Mouse (Mus musculus): ENCODE data around the gene Reg2. TPM values are rescaled to one million over a fixed set of nuclear protein-coding genes. Genes with fewer than 3 reads are reported as not detected.

The Reg2 gene
- not detected for polyA plus RNA-seq (2014; fragmentation: Illumina TruSeq; extraction: RNeasy Lipid Tissue Mini Kit (QIAGEN cat#74804); ENCODE audit: low read depth, low replicate concordance)

GRCm38 (mm10) chr6:78395323-78395722 is at the start of gene Reg2:
Gene Reg2 (plus strand): TSS chr6:78395623.

GRCm38 (mm10) chr6:78370357-78370756 is 25.1 kb upstream of the Reg2 start, which contains the start of gene Reg3b:
Gene Reg3b (plus strand): TSS chr6:78370657.

GRCm38 (mm10) chr6:78378765-78379164 is 16.7 kb upstream of the Reg2 start, which contains the start of gene Reg3d:
Gene Reg3d (minus strand): TSS chr6:78378865.

GRCm38 (mm10) chr6:78380409-78380808 is 15.0 kb upstream of the Reg2 start, which contains the start of gene Reg3a:
Gene Reg3a (plus strand): TSS chr6:78380709.

GRCm38 (mm10) chr6:78422411-78422810 is 27.0 kb downstream of the Reg2 start, which contains the start of gene Reg1:
Gene Reg1 (plus strand): TSS chr6:78422711.

Other genes starting within 250 kb of the Reg2 start
- not detected for gene Reg3b, start 25.0 kb upstream of the Reg2 start, polyA plus RNA-seq (2014; fragmentation: Illumina TruSeq; extraction: RNeasy Lipid Tissue Mini Kit (QIAGEN cat#74804); ENCODE audit: low read depth, low replicate concordance)
- not detected for gene Reg3d, start 16.8 kb upstream of the Reg2 start, polyA plus RNA-seq (2014; fragmentation: Illumina TruSeq; extraction: RNeasy Lipid Tissue Mini Kit (QIAGEN cat#74804); ENCODE audit: low read depth, low replicate concordance)
- gene Reg3a, start 14.9 kb upstream of the Reg2 start, polyA plus RNA-seq (2014; fragmentation: Illumina TruSeq; extraction: RNeasy Lipid Tissue Mini Kit (QIAGEN cat#74804); ENCODE audit: low read depth, low replicate concordance), result not detected
- 14.6 TPM for gene Reg1, start 27.1 kb downstream of the Reg2 start, polyA plus RNA-seq (2014; fragmentation: Illumina TruSeq; extraction: RNeasy Lipid Tissue Mini Kit (QIAGEN cat#74804); ENCODE audit: low read depth, low replicate concordance)
- gene Reg3g, start 73.2 kb downstream of the Reg2 start, polyA plus RNA-seq (2014; fragmentation: Illumina TruSeq; extraction: RNeasy Lipid Tissue Mini Kit (QIAGEN cat#74804); ENCODE audit: low read depth, low replicate concordance), result 5.1 TPM